Mouse (Mus musculus) thymus, adult 2 months (tissue): Measurements from ENCODE around the gene Pigf. TPM values are rescaled to one million over a fixed set of nuclear protein-coding genes. Genes with fewer than 3 reads are reported as not detected.

Experiments
- DNase-seq: peaks from one replicate; pipeline ENCODE4 v3.0.0; 2021
- H3K27ac ChIP-seq: fragments of 200-500 bp; 2 replicates; pipeline ENCODE4 v1.5.1; 2012; ENCODE audit warnings: low read length, control low read depth; ENCODE audit not compliant: control insufficient read depth, insufficient read depth
- H3K27me3 ChIP-seq: fragments of 200-500 bp; 2 replicates; pipeline ENCODE4 v1.6.1; 2012; ENCODE audit warnings: mild to moderate bottlenecking, low read length, moderate library complexity, mixed read lengths; ENCODE audit not compliant: control insufficient read depth, insufficient read depth
- H3K36me3 ChIP-seq: fragments of 200-500 bp; 2 replicates; pipeline ENCODE4 v1.6.1; 2012; ENCODE audit warnings: mild to moderate bottlenecking, low read length, moderate library complexity; ENCODE audit not compliant: control insufficient read depth, insufficient read depth
- H3K4me1 ChIP-seq: fragments of 200-500 bp; replicated peaks from 2 replicates; pipeline ENCODE4 v1.6.1; 2012; ENCODE audit warnings: low read length; ENCODE audit not compliant: control insufficient read depth, insufficient read depth
- H3K4me3 ChIP-seq: fragments of 200-500 bp; 2 replicates; pipeline ENCODE4 v1.5.1; 2012; ENCODE audit warnings: mild to moderate bottlenecking, low read length, control low read depth, moderate library complexity; ENCODE audit not compliant: control insufficient read depth, insufficient read depth
- CTCF ChIP-seq: fragments of 200-500 bp; IDR thresholded peaks from 2 replicates; pipeline ENCODE4 v1.5.1; 2012; ENCODE audit warnings: mild to moderate bottlenecking, control low read depth, low read length, moderate library complexity, borderline replicate concordance; ENCODE audit not compliant: control insufficient read depth, poor library complexity, insufficient read depth; ENCODE audit errors: extremely low read depth
- POLR2A ChIP-seq: fragments of 200-500 bp; IDR thresholded peaks from 2 replicates; pipeline ENCODE4 v1.6.1; 2012; ENCODE audit warnings: mild to moderate bottlenecking, low read length, control low read depth, moderate library complexity; ENCODE audit not compliant: control insufficient read depth, poor library complexity, insufficient read depth; ENCODE audit errors: extremely low read depth
- WGBS: fragments of 180-500 bp; shearing (Covaris S2); methylation state at CpG from one replicate; pipeline ENCODE4 v1.1.7; 2018; 5-methylcytosine and 5-hydroxymethylcytosine counted together
- polyA plus RNA-seq: library from polyadenylated mRNA; depleted of rRNA; stranded (reverse); fragments of >200 nt; gene quantifications from 2 replicates; pipeline ENCODE4 v1.2.3, GENCODE M21; 2012

Pigf gene
- polyA plus RNA-seq, 1 experiment = 4.8 TPM

GRCm38 (mm10) chr17:86982497-86982896 is 42.7 kb downstream of the Pigf start:
- no peak for DNase-seq
- Histone ChIP-seq H3K4me3 (no peak overlapping the region), H3K27me3 (no peaks in the 10 kb centered on the region), H3K36me3 (no peaks in the 10 kb centered on the region), H3K27ac (no peak overlapping the region), H3K4me1 (no peaks in the 10 kb centered on the region)
- WGBS = 96% methylated on average over 9 of the region's 9 CpGs
- TF ChIP-seq CTCF = no peak
- no peak for TF ChIP-seq POLR2A

- no peak overlapping the region for H3K27ac ChIP-seq
- H3K4me1 ChIP-seq = peaks cover 4% of the 10 kb centered on the region
- no peaks in the 10 kb centered on the region for H3K36me3 ChIP-seq
- no peak for TF ChIP-seq CTCF
- TF ChIP-seq POLR2A = no peak
- H3K27me3 ChIP-seq = no peaks in the 10 kb centered on the region
- no peak for DNase-seq
- WGBS = 100% methylated on average over 2 of the region's 2 CpGs
- no peak overlapping the region for H3K4me3 ChIP-seq
These were observed 43.5 kb downstream of the Pigf start for GRCm38 (mm10) chr17:86981701-86982100.

GRCm38 (mm10) chr17:86981205-86981604 is 44.0 kb downstream of the Pigf start:
- peaks cover 8% of the 10 kb centered on the region for H3K4me1 ChIP-seq
- TF ChIP-seq CTCF (no peak), POLR2A (no peak)
- WGBS = 100% methylated on average over 1 of the region's 1 CpGs

GRCm38 (mm10) chr17:86978496-86978895 is 46.7 kb downstream of the Pigf start:
- no peak overlapping the region for H3K4me3 ChIP-seq
- WGBS = 19% methylated on average over 6 of the region's 6 CpGs
- peaks cover 10% of the 10 kb centered on the region for H3K4me1 ChIP-seq
- no peaks in the 10 kb centered on the region for H3K27me3 ChIP-seq
- TF ChIP-seq CTCF = no peak
- TF ChIP-seq POLR2A = no peak
- no peaks in the 10 kb centered on the region for H3K36me3 ChIP-seq
- DNase-seq = no peak
- H3K27ac ChIP-seq = no peak overlapping the region

More at GRCm38 (mm10) chr17:86981205-86981604, 44.0 kb downstream of the Pigf start:
- H3K36me3 ChIP-seq = no peaks in the 10 kb centered on the region
- no peak for DNase-seq
- no peak overlapping the region for H3K4me3 ChIP-seq
- H3K27ac ChIP-seq = no peak overlapping the region
- no peaks in the 10 kb centered on the region for H3K27me3 ChIP-seq

- WGBS = 48% methylated on average over 10 of the region's 10 CpGs
- Histone ChIP-seq H3K4me1 (peaks cover 13% of the 10 kb centered on the region), H3K4me3 (no peak overlapping the region), H3K27ac (0 out of 2 replicates have a peak overlapping the region, but pooled peaks have one; percentile 61), H3K36me3 (no peaks in the 10 kb centered on the region), H3K27me3 (no peaks in the 10 kb centered on the region)
- DNase-seq = no peak
- TF ChIP-seq POLR2A (no peak), CTCF (no peak)
These were observed 48.8 kb downstream of the Pigf start for GRCm38 (mm10) chr17:86976387-86976786.

- no peak overlapping the region for H3K27ac ChIP-seq
- no peaks in the 10 kb centered on the region for H3K27me3 ChIP-seq
- 96% methylated on average over 2 of the region's 2 CpGs for WGBS
- H3K4me3 ChIP-seq = no peak overlapping the region
- peaks cover 45% of the 10 kb centered on the region for H3K4me1 ChIP-seq
- no peak for DNase-seq
- TF ChIP-seq POLR2A (no peak), CTCF (no peak)
- H3K36me3 ChIP-seq = no peaks in the 10 kb centered on the region
These were observed 52.1 kb downstream of the Pigf start for GRCm38 (mm10) chr17:86973097-86973496.

GRCm38 (mm10) chr17:86971860-86972259 is 53.3 kb downstream of the Pigf start:
- Histone ChIP-seq H3K27me3 (no peaks in the 10 kb centered on the region), H3K27ac (no peak overlapping the region), H3K4me1 (peaks cover 47% of the 10 kb centered on the region), H3K4me3 (no peak overlapping the region), H3K36me3 (no peaks in the 10 kb centered on the region)
- TF ChIP-seq CTCF = no peak
- TF ChIP-seq POLR2A = no peak
- no peak for DNase-seq
- 69% methylated on average over 7 of the region's 7 CpGs for WGBS
